Mouse (Mus musculus) hematopoietic multipotent progenitor cell, adult 10-12 weeks (in vitro differentiated cells): ENCODE data around the gene Meox2. TPM values are rescaled to one million over a fixed set of nuclear protein-coding genes. Genes with fewer than 3 reads are reported as not detected.

ENCODE experiments used
- polyA plus RNA-seq: library from polyadenylated mRNA; stranded (reverse); fragments of >175 nt; gene quantifications from 2 replicates; pipeline ENCODE4 v1.2.3, GENCODE M21; 2012; ENCODE audit warnings: low replicate concordance

The Meox2 gene
- polyA plus RNA-seq, result not detected in 2 replicates

GRCm38 (mm10) chr12:37108390-37108738 is at the start of gene Meox2:
TSS of gene Meox2 (plus strand) at chr12:37108540.

Other genes starting within 250 kb of the Meox2 start
- 0.08 TPM in 1 of 2 replicates, not detected in the other for gene Agmo, start 133.1 kb downstream of the Meox2 start, polyA plus RNA-seq